Mouse (Mus musculus): ENCODE results near the gene Mrpl2. TPM values are rescaled to one million over a fixed set of nuclear protein-coding genes. Genes with fewer than 3 reads are reported as not detected.

Mrpl2 gene
- 111 and 117 TPM in 2 replicates for polyA plus RNA-seq (2014; fragmentation: Nextera tagmentation; extraction: Ambion mirVana)

GRCm38 (mm10) chr17:46645561-46646321, at the start of gene Mrpl2, which contains the start of gene Klc4:
Mrpl2 (plus strand) TSS chr17:46646229.
Klc4 (minus strand) TSS chr17:46646022.
- 1% methylated on average over 53 of the region's 53 CpGs for WGBS
- Histone ChIP-seq H3K4me1 (replicated peaks; ENCODE audit: control insufficient read depth, insufficient read depth, low read length) (peaks cover 16% of the 10 kb centered on the region), H3K36me3 (ENCODE audit: control insufficient read depth, insufficient read depth, low read length) (no peaks in the 10 kb centered on the region), H3K9me3 (ENCODE audit: control insufficient read depth, low read length) (no peaks in the 10 kb centered on the region), H3K4me2 (ENCODE audit: low read depth, low read length, severe bottlenecking) (peak within 1 kb of the TSS; percentile 96), H3K27ac (ENCODE audit: low read depth, low read length) (no peak within 1 kb of the TSS), H3K27me3 (ENCODE audit: control insufficient read depth, insufficient read depth, low read length) (no peaks in the 10 kb centered on the region), H3K4me3 (ENCODE audit: low read depth, low read length) (peak within 1 kb of the TSS; percentile 68), H3K9ac (ENCODE audit: low read length) (peak within 1 kb of the TSS; percentile 77)
- ATAC-seq (replicated peaks; ENCODE audit: low FRiP score) (peak; percentile 73), DNase-seq (ENCODE audit: low spot score) (peak; percentile 100)

DNA sequence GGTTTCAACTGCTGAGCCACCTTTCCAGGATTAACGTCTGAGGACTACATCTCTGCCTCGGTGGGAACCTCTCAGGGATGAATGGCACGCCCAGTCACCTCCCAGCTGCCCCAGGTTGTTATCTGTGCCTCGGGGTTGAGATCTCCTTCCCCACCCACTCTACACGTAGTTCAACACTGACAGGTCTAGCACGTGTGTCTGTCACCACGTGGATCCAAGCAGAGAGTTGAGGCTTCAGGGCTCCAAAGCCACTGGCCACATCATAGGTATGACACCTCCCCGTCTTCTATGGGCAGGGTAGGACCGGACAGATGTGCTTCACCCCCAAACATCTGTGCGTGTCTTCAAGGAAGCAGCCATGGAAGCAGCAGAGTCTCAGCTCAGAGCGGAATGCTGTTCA, 48.1 kb upstream of the Mrpl2 start:
- no peak overlapping the region for H3K27ac ChIP-seq (ENCODE audit: low read depth, low read length)
- H3K4me2 ChIP-seq (ENCODE audit: low read depth, low read length, severe bottlenecking): no peak overlapping the region
- H3K9me3 ChIP-seq (ENCODE audit: control insufficient read depth, low read length): no peaks in the 10 kb centered on the region
- 90% methylated on average over 11 of the region's 11 CpGs for WGBS
- no peaks in the 10 kb centered on the region for H3K27me3 ChIP-seq (ENCODE audit: control insufficient read depth, insufficient read depth, low read length)
- DNase-seq (ENCODE audit: low spot score): no peak
- H3K4me3 ChIP-seq (ENCODE audit: low read depth, low read length): no peak overlapping the region
- H3K4me1 ChIP-seq (replicated peaks; ENCODE audit: control insufficient read depth, insufficient read depth, low read length): no peaks in the 10 kb centered on the region
- no peak for ATAC-seq (replicated peaks; ENCODE audit: low FRiP score)
- H3K36me3 ChIP-seq (ENCODE audit: control insufficient read depth, insufficient read depth, low read length): no peaks in the 10 kb centered on the region
- H3K9ac ChIP-seq (ENCODE audit: low read length): no peak overlapping the region

DNA sequence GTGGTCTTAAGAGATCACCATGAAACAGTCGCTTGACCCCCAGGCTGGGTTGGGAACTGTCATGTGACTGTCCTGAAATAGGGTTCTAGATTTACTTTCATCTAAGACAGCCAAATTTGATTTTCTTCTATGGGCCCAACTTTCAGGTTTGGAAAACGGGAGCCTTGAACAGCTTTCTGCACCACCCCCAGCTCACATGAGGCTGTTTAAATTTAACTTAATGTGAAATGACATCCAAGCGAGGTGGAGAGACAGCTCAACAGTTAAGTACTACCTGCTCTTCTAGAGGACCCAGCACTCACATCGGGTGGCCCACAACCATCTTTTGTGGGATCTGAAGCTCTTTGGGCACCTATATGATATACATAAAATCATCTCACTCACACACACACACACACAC, 47.1 kb upstream of the Mrpl2 start:
- Histone ChIP-seq H3K4me2 (ENCODE audit: low read depth, low read length, severe bottlenecking) (no peak overlapping the region), H3K27me3 (ENCODE audit: control insufficient read depth, insufficient read depth, low read length) (no peaks in the 10 kb centered on the region), H3K4me3 (ENCODE audit: low read depth, low read length) (no peak overlapping the region), H3K4me1 (replicated peaks; ENCODE audit: control insufficient read depth, insufficient read depth, low read length) (no peaks in the 10 kb centered on the region), H3K27ac (ENCODE audit: low read depth, low read length) (no peak overlapping the region), H3K9ac (ENCODE audit: low read length) (no peak overlapping the region), H3K9me3 (ENCODE audit: control insufficient read depth, low read length) (no peaks in the 10 kb centered on the region), H3K36me3 (ENCODE audit: control insufficient read depth, insufficient read depth, low read length) (no peaks in the 10 kb centered on the region)
- DNase-seq (ENCODE audit: low spot score): no peak
- 83% methylated on average over 4 of the region's 4 CpGs for WGBS
- ATAC-seq (replicated peaks; ENCODE audit: low FRiP score): no peak

- H3K36me3 ChIP-seq (ENCODE audit: control insufficient read depth, insufficient read depth, low read length): no peaks in the 10 kb centered on the region
- ATAC-seq (replicated peaks; ENCODE audit: low FRiP score): no peak
- no peaks in the 10 kb centered on the region for H3K9me3 ChIP-seq (ENCODE audit: control insufficient read depth, low read length)
- WGBS: 94% methylated on average over 2 of the region's 2 CpGs
- 0 out of 2 replicates have a peak, but pooled peaks cover 2% of the 10 kb centered on the region for H3K4me1 ChIP-seq (replicated peaks; ENCODE audit: control insufficient read depth, insufficient read depth, low read length)
- DNase-seq (ENCODE audit: low spot score): no peak
- no peak overlapping the region for H3K27ac ChIP-seq (ENCODE audit: low read depth, low read length)
- H3K27me3 ChIP-seq (ENCODE audit: control insufficient read depth, insufficient read depth, low read length): no peaks in the 10 kb centered on the region
- no peak overlapping the region for H3K9ac ChIP-seq (ENCODE audit: low read length)
- H3K4me2 ChIP-seq (ENCODE audit: low read depth, low read length, severe bottlenecking): no peak overlapping the region
- H3K4me3 ChIP-seq (ENCODE audit: low read depth, low read length): no peak overlapping the region
Measured at GRCm38 (mm10) chr17:46600569-46600968, 45.5 kb upstream of the Mrpl2 start.

- WGBS: 77% methylated on average over 9 of the region's 9 CpGs
- Histone ChIP-seq H3K27me3 (ENCODE audit: control insufficient read depth, insufficient read depth, low read length) (no peaks in the 10 kb centered on the region), H3K36me3 (ENCODE audit: control insufficient read depth, insufficient read depth, low read length) (no peaks in the 10 kb centered on the region), H3K4me1 (replicated peaks; ENCODE audit: control insufficient read depth, insufficient read depth, low read length) (0 out of 2 replicates have a peak, but pooled peaks cover 2% of the 10 kb centered on the region), H3K27ac (ENCODE audit: low read depth, low read length) (no peak overlapping the region), H3K9ac (ENCODE audit: low read length) (no peak overlapping the region), H3K4me3 (ENCODE audit: low read depth, low read length) (no peak overlapping the region), H3K4me2 (ENCODE audit: low read depth, low read length, severe bottlenecking) (no peak overlapping the region), H3K9me3 (ENCODE audit: control insufficient read depth, low read length) (no peaks in the 10 kb centered on the region)
- ATAC-seq (replicated peaks; ENCODE audit: low FRiP score) (no peak), DNase-seq (ENCODE audit: low spot score) (no peak)
Measured at GRCm38 (mm10) chr17:46602212-46602611, 43.8 kb upstream of the Mrpl2 start.

GRCm38 (mm10) chr17:46603229-46603628, 42.8 kb upstream of the Mrpl2 start:
- Histone ChIP-seq H3K27ac (ENCODE audit: low read depth, low read length) (no peak overlapping the region), H3K9me3 (ENCODE audit: control insufficient read depth, low read length) (no peaks in the 10 kb centered on the region), H3K9ac (ENCODE audit: low read length) (no peak overlapping the region), H3K4me2 (ENCODE audit: low read depth, low read length, severe bottlenecking) (no peak overlapping the region), H3K4me1 (replicated peaks; ENCODE audit: control insufficient read depth, insufficient read depth, low read length) (0 out of 2 replicates have a peak, but pooled peaks cover 2% of the 10 kb centered on the region), H3K36me3 (ENCODE audit: control insufficient read depth, insufficient read depth, low read length) (no peaks in the 10 kb centered on the region), H3K4me3 (ENCODE audit: low read depth, low read length) (no peak overlapping the region), H3K27me3 (ENCODE audit: control insufficient read depth, insufficient read depth, low read length) (no peaks in the 10 kb centered on the region)
- ATAC-seq (replicated peaks; ENCODE audit: low FRiP score): no peak
- WGBS: 94% methylated on average over 4 of the region's 4 CpGs
- DNase-seq (ENCODE audit: low spot score): no peak

- no peak for DNase-seq (ENCODE audit: low spot score)
- Histone ChIP-seq H3K27me3 (ENCODE audit: control insufficient read depth, insufficient read depth, low read length) (no peaks in the 10 kb centered on the region), H3K4me3 (ENCODE audit: low read depth, low read length) (no peak overlapping the region), H3K4me2 (ENCODE audit: low read depth, low read length, severe bottlenecking) (no peak overlapping the region), H3K4me1 (replicated peaks; ENCODE audit: control insufficient read depth, insufficient read depth, low read length) (peaks cover 2% of the 10 kb centered on the region; the same call in 1 of the 2 replicates), H3K9ac (ENCODE audit: low read length) (no peak overlapping the region), H3K27ac (ENCODE audit: low read depth, low read length) (no peak overlapping the region), H3K36me3 (ENCODE audit: control insufficient read depth, insufficient read depth, low read length) (no peaks in the 10 kb centered on the region), H3K9me3 (ENCODE audit: control insufficient read depth, low read length) (no peaks in the 10 kb centered on the region)
- ATAC-seq (replicated peaks; ENCODE audit: low FRiP score): no peak
- 75% methylated on average over 5 of the region's 5 CpGs for WGBS
Measured at GRCm38 (mm10) chr17:46605126-46605525, 40.9 kb upstream of the Mrpl2 start.

DNA sequence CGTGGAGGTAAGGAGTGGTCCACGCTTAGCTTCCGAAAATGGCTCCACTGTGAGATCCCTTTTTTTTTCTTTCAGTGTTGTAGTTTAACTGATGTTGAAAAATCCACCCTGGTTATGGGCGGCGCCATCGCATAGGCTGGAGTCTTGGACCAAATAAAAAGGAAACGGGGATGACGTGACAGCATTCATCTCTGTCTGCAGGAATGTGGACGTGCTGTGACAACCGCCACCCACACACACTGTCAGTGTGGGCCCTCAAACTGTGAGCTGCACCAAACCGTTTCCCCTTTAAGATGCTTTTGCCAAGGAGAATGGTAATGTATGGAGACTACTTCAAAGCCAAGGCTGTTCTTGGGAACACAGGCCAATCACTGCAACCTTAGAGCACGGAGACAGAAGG, 40.0 kb upstream of the Mrpl2 start:
- no peak for ATAC-seq (replicated peaks; ENCODE audit: low FRiP score)
- Histone ChIP-seq H3K4me1 (replicated peaks; ENCODE audit: control insufficient read depth, insufficient read depth, low read length) (peaks cover 2% of the 10 kb centered on the region; the same call in 1 of the 2 replicates), H3K9ac (ENCODE audit: low read length) (no peak overlapping the region), H3K27me3 (ENCODE audit: control insufficient read depth, insufficient read depth, low read length) (no peaks in the 10 kb centered on the region), H3K36me3 (ENCODE audit: control insufficient read depth, insufficient read depth, low read length) (no peaks in the 10 kb centered on the region), H3K9me3 (ENCODE audit: control insufficient read depth, low read length) (no peaks in the 10 kb centered on the region), H3K4me2 (ENCODE audit: low read depth, low read length, severe bottlenecking) (no peak overlapping the region), H3K4me3 (ENCODE audit: low read depth, low read length) (no peak overlapping the region), H3K27ac (ENCODE audit: low read depth, low read length) (no peak overlapping the region)
- no peak for DNase-seq (ENCODE audit: low spot score)
- WGBS: 87% methylated on average over 12 of the region's 12 CpGs
